Mouse (Mus musculus) frontal cortex, adult 2 months (tissue): ENCODE data around the gene Adam1a. TPM values are rescaled to one million over a fixed set of nuclear protein-coding genes. Genes with fewer than 3 reads are reported as not detected.
"Not testable (repeated sequence)": the region's sequence is repeated elsewhere in the genome, so short reads cannot be mapped to it uniquely, and the experiment has no call there.

Source experiments
- DNase-seq, 2 experiments: peaks; one replicate each; pipeline ENCODE4 v3.0.0; 2022; ENCODE audit warnings: low spot score in 1 of 2; ENCODE audit errors: extremely low spot score in 1 of 2
- polyA plus RNA-seq: library from polyadenylated mRNA; depleted of rRNA; stranded (reverse); fragments of >200 nt; gene quantifications from 2 replicates; pipeline ENCODE4 v1.2.3, GENCODE M21; 2012; rRNA removed

Adam1a gene
- polyA plus RNA-seq, 1 experiment: 23.8 TPM

- no peak for DNase-seq
These were observed 42.1 kb downstream of the Adam1a start, which contains the start of gene Adam1b for GRCm38 (mm10) chr5:121503231-121503630. Gene Adam1b, minus strand, starts transcription at chr5:121503435.

- DNase-seq: not testable (repeated sequence)
These were observed 43.8 kb downstream of the Adam1a start for GRCm38 (mm10) chr5:121501424-121501996.

- DNase-seq: no peak
These were observed 44.6 kb downstream of the Adam1a start for GRCm38 (mm10) chr5:121500719-121501118.

- peak; percentile 71 to 87 for DNase-seq
These were observed 52.0 kb downstream of the Adam1a start for GRCm38 (mm10) chr5:121493305-121493704.

GRCm38 (mm10) chr5:121484801-121485200, 60.5 kb downstream of the Adam1a start:
- no peak for DNase-seq

GRCm38 (mm10) chr5:121477680-121478079, 67.6 kb downstream of the Adam1a start:
- peak in 1 of 2 experiments; percentile 87 for DNase-seq

- no peak for DNase-seq
These were observed 69.2 kb downstream of the Adam1a start for GRCm38 (mm10) chr5:121476040-121476439.

GRCm38 (mm10) chr5:121474610-121475009, 70.7 kb downstream of the Adam1a start:
- no peak for DNase-seq

- no peak for DNase-seq
These were observed 72.9 kb downstream of the Adam1a start for GRCm38 (mm10) chr5:121472411-121472810.

- no peak for DNase-seq
These were observed 75.7 kb downstream of the Adam1a start for GRCm38 (mm10) chr5:121469566-121469965.

Other genes with a start within 250 kb of the Adam1a start
- gene Trafd1, start 159.8 kb downstream of the Adam1a start, polyA plus RNA-seq: 163 and 173 TPM in 2 replicates
- gene Naa25, start 147.5 kb downstream of the Adam1a start, polyA plus RNA-seq: 21.6 and 25.5 TPM in 2 replicates
- gene Tmem116, start 93.6 kb downstream of the Adam1a start, polyA plus RNA-seq: 6.9 and 9.2 TPM in 2 replicates
- 93.6 and 116 TPM in 2 replicates for gene Erp29, start 93.0 kb downstream of the Adam1a start, polyA plus RNA-seq
- 0.04 TPM in 1 of 2 replicates, not detected in the other for gene Adam1b, start 42.0 kb downstream of the Adam1a start, polyA plus RNA-seq
- 0.42 and 0.48 TPM in 2 replicates for gene Gm42878, start within 50 bp of the Adam1a start, polyA plus RNA-seq
- gene Mapkapk5, start 423 bp upstream of the Adam1a start, polyA plus RNA-seq: 107 and 118 TPM in 2 replicates
- 199 and 205 TPM in 2 replicates for gene Aldh2, start 48.3 kb upstream of the Adam1a start, polyA plus RNA-seq
- 4.0 and 4.7 TPM in 2 replicates for gene Acad12, start 73.5 kb upstream of the Adam1a start, polyA plus RNA-seq
- gene Acad10, start 115.0 kb upstream of the Adam1a start, polyA plus RNA-seq: 3.8 and 3.9 TPM in 2 replicates
- gene Brap, start 115.1 kb upstream of the Adam1a start, polyA plus RNA-seq: 46.7 and 52.9 TPM in 2 replicates
- 153 TPM in 2 replicates for gene Atxn2, start 165.9 kb upstream of the Adam1a start, polyA plus RNA-seq